Mouse (Mus musculus) adrenal gland, adult 18-20 months (tissue): ENCODE results near the gene Hax1. TPM values are rescaled to one million over a fixed set of nuclear protein-coding genes. Genes with fewer than 3 reads are reported as not detected.

Source experiments
- DNase-seq, 2 experiments: peaks; one replicate each; pipeline ENCODE4 v3.0.0; 2021 to 2022; ENCODE audit warnings: low spot score in 2 of 2
- microRNA-seq, 2 experiments: library from miRNA; unstranded; fragments of <30 nt; microRNA quantifications; one replicate each; pipeline ENCODE4 v1.2.0; 2021; ENCODE audit warnings: borderline number of aligned reads in 2 of 2
- total RNA-seq, 2 experiments: library from RNA; stranded (reverse); gene quantifications; 1 replicate in 1 of 2; 2 replicates in 1 of 2; pipeline ENCODE4 v1.2.3; 2021

Gene Hax1
- total RNA-seq, 2 experiments from 2014 or later = 150 to 153 TPM

DNA sequence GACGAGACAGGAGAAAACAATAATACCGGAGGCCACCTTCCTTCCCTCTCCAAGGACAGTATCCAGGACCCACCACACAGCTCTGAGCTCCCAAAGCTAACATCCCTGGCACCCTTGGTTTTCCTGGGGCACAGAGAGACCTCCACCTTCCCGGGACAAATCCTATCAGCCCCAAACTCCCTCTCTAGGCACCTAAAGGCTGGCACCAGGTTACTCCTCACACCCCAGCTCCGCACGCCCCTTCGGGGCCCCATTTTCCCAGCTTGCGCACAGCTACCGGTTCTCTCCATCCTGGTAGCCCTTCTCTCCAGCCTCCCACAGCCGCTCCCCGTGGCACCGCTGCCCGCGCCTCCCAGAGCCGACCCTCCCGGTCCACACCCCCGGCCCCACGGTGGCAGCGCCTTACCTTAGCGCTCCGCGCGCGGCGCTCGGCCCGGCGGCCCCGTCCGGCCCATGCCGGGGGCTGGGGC is 35.8 kb downstream of the Hax1 start:
- DNase-seq = peak; percentile 44 to 52

DNA sequence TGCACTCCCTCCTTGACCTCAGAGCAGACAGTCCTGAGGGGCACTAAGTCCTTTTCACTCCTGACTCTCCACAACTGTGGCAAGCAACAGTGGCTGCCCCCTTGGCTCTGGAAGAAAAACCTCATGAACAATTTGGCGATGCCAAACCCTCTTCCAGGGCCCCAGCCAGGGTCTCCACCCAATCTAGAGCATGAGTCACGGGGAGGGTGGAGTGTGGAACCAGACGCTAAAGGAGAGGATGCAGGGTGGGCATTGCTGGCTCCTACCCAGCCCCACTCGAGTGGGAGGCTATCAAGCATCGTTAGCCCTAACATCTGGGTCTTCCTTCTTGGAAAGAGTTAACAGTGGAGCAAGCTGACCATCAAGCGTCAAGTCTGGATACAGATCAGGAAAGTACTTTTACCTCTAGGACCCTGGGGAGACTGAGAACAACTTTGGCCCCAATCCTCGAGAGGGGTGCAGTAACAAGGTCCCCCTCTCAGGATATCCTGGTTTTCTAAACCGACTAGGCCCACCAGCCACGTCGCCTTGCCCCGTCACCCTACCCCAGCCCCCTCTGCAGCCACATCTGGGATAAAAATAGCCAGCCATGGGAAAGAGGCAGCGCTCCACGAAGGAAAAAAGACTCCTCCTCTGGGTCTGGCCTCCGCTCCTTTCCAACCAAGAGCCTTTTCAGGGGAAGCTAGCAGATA is 36.4 kb downstream of the Hax1 start:
- no peak for DNase-seq

DNA sequence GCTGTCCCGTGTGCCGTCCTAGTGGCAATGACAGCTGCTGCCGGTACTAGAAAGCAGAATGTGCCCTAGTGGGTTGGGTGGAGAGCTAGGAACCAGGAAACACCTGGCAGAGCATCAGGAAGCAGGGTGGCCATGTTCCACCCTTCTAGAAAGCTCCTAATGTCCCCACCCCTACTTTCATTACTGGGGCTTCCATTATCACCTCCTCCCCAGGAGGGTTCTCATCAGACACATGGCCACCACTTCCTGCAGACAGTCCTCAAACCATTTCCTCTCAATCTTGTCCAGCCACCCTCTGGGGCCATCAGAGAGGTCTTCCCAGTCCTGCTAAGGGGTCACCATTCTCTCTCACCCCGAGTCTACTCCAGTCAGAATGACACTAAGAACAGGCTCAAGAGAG is 37.1 kb downstream of the Hax1 start:
- no peak for DNase-seq

DNA sequence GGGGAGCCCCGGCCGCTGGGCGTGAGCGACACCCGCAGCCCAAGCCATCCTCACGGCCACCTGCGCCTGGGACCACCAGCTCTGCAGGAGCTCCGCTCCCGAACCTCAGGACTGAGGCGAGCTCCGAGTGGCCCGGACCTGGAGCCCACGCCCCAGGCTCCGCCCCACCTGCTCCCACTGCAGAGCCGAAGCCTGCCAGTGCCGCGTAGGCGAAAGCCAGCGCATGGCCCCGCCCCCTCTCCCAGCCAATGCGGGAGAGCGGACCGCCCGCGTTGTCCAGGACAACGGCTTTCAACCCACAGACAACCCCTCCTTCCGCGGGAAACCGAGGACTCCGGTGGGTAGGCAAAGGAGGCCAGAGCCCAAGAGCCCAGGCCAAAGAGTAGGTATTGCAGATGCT is 38.1 kb downstream of the Hax1 start:
- DNase-seq = peak; percentile 89

DNA sequence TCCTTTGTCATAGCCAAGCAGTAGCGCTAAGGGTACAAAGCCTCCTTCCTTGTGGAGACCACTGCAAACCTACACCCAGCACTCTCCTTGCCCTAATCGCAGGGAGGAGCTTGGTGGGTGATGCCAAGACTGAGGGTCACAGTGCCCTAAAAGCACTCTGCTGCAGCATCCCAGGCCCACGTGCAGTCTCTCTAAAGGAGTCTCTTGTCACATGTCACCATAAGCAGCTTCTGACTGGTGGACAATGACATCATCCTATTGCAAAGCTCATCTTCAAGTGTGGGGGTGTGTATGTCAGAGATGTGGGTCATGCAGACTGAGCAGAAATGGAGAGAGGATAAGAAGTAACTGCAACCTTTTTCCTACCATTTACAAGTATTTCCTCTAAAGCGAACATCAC is 39.1 kb downstream of the Hax1 start:
- no peak for DNase-seq

DNA sequence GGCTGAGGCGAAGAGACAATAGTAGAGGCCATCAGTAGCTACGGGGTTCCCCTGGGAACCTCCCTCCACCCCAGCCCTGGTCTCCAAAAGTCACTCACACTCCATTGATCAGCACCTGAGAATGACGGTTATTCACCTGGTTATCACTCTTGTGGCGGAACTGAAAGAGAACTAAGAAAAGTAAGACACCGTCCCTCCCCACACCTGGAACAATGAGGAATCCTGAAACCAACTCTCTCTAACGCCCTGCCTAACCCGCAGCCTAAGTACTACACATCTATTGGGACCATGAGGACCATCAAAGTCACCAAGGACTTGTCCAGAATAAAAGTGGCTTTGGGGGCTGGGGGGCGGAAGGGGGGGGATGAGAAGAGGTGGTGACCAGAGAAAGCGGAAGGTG is 40.7 kb downstream of the Hax1 start:
- DNase-seq = no peak

DNA sequence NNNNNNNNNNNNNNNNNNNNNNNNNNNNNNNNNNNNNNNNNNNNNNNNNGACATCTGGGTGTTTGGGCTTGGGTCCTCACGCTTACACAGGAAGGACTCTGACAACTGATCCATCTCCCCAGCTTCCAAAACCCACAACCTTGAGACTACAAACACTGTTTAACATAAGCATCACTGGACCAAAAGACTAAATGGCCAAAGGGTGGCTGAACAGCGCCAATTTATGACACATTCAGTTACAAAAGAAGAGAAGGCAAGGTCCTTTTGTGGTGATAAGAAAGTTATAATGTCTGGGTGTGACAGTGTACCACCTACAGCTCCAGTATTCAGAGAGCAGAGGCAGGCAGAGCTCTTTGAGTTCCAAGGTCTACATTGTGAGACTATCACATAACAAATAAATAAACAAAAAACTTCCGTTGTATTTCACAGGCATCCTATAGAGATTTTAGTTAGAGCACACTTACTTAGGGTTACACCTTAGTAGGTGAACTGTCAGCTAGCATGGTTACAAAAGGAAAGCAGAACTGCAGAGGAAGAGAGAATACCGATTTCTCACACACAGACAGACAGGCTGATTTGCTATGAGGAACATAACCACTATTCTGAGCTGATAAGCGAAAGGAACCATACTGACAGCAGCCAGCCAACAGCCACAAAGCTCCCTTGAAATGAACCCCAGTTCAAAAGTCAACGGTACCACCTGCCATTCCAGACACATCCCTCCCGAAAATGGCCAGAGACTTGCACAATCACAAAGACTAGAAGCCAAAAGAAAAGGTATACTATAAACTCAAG is 42.2 kb downstream of the Hax1 start:
- DNase-seq = no peak

DNA sequence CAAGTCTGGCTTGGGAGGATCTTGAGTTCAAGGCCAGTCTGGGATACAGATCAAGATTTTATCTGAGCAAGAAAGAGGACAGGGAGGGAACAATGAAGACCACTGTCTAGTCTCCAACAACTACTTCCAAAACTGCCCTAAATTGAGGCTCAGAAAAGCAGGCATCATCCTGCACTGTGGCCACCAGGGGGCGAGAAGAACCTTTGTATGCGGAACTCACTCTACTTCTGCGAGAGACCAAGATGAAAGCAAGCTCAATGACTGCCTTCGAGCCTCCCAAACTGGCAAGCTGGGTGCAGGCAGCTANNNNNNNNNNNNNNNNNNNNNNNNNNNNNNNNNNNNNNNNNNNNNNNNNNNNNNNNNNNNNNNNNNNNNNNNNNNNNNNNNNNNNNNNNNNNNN is 45.2 kb downstream of the Hax1 start:
- DNase-seq = peak; percentile 77

DNA sequence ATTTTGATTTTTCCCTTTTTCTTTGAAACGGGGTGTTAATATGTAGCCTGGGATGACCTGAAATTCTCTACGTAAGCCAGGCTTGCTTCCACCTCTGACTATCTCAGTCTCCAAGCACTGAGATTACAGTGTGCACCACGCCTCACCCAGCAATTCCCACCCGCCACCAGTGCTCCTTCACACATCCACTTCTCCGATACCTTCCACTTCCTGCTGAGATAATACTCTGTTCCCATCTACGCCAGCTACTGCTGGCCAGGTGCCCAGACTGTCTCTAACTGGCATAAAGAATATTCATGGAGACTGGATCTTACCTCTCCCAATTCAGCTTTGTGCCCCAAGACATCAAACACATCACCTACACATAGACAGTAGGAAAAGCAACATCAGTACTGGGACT is 49.9 kb downstream of the Hax1 start:
- no peak for DNase-seq

DNA sequence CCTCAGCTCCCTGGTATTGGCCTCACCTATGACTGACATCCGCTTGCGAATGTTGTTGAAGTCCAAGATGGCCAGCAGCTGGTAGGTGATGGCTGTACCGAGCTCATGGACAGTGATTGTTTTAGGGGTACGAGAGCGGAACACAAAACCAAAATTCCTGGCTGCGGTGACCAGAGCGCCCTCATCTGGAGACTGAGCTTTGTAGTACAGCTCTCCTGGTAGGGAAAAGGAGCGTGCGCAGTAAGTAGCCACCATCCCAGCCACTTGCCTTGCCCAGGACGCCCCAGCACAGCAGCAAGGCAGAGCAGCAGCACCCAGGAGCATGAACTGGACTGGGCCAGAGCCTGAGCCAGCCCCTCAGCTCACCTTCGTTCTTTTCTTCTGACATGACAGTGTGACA is 50.6 kb downstream of the Hax1 start:
- no peak for DNase-seq

Small RNA genes lying within 50 kb of the gene (microRNA-seq; reads per million reads assigned to microRNA genes)
- gene Mir7669 = 0 to 0.95 reads per million in 2 experiments

Other genes starting within 250 kb of the Hax1 start
- 1 to 10 TPM; 4.4 to 4.7 TPM for gene Chrnb2, start 234.1 kb downstream of the Hax1 start, total RNA-seq
- 10 to 100 TPM; 54.5 to 65.8 TPM for gene Ube2q1, start 225.2 kb downstream of the Hax1 start, total RNA-seq
- gene She, start 167.4 kb downstream of the Hax1 start, total RNA-seq = 1 to 10 TPM; 7.1 to 7.3 TPM
- gene Il6ra, start 85.6 kb downstream of the Hax1 start, total RNA-seq = 10 to 100 TPM in 1 of 2 experiments, 1 to 10 TPM in 1; 7.8 to 13.9 TPM
- gene Atp8b2, start 35.3 kb downstream of the Hax1 start, total RNA-seq = 10 to 100 TPM; 26.5 to 39.9 TPM
- 10 to 100 TPM; 88.2 to 89.0 TPM for gene 4933434E20Rik, start 52.9 kb upstream of the Hax1 start, total RNA-seq
- gene Ubap2l, start 53.8 kb upstream of the Hax1 start, total RNA-seq = 100 to 1,000 TPM; 142 to 156 TPM
- gene Tpm3, start 73.9 kb upstream of the Hax1 start, total RNA-seq = 100 to 1,000 TPM; 169 to 191 TPM
- under 1 TPM; 0.48 to 0.53 TPM for gene Nup210l, start 105.4 kb upstream of the Hax1 start, total RNA-seq
- gene Rps27, start 214.9 kb upstream of the Hax1 start, total RNA-seq = 1,000 to 10,000 TPM; 2,116 to 2,128 TPM
- gene Rab13, start 214.9 kb upstream of the Hax1 start, total RNA-seq = 10 to 100 TPM; 21.1 to 30.8 TPM
- 10 to 100 TPM; 66.2 to 72.2 TPM for gene Jtb, start 232.8 kb upstream of the Hax1 start, total RNA-seq
- gene Creb3l4, start 244.7 kb upstream of the Hax1 start, total RNA-seq = under 1 TPM; 0.36 to 0.38 TPM
- gene Slc39a1, start 249.4 kb upstream of the Hax1 start, total RNA-seq = 100 to 1,000 TPM; 115 to 116 TPM